Mouse (Mus musculus) embryonic facial prominence, embryonic 15.5 days (tissue): Measurements from ENCODE around the gene Rhov. TPM values are rescaled to one million over a fixed set of nuclear protein-coding genes. Genes with fewer than 3 reads are reported as not detected.
A peak's percentile ranks its signal among the peaks of the same experiment; 100 is the strongest.

ENCODE experiments used
- ATAC-seq: fragments of 200-750 bp; cut with Nextera tagmentation; 2 replicates; pipeline ENCODE4 v1.8.0; 2017; ENCODE audit warnings: low read depth, moderate TSS enrichment; ENCODE audit not compliant: insufficient number of reproducible peaks, low FRiP score, low TSS enrichment
- H3K27ac ChIP-seq: fragments of 300-500 bp; sonication (generic); replicated peaks from 2 replicates; pipeline ENCODE4 v1.5.1; 2015; ENCODE audit warnings: mild to moderate bottlenecking, inconsistent platforms
- H3K27me3 ChIP-seq: fragments of 300-500 bp; sonication (generic); 2 replicates; pipeline ENCODE4 v1.6.1; 2015; ENCODE audit warnings: inconsistent platforms
- H3K36me3 ChIP-seq: fragments of 300-500 bp; sonication (generic); 2 replicates; pipeline ENCODE4 v1.6.1; 2015; ENCODE audit warnings: mild to moderate bottlenecking, inconsistent platforms
- H3K4me1 ChIP-seq: fragments of 300-500 bp; sonication (generic); 2 replicates; pipeline ENCODE4 v1.6.1; 2015; ENCODE audit warnings: inconsistent platforms
- H3K4me2 ChIP-seq: fragments of 300-500 bp; sonication (generic); replicated peaks from 2 replicates; pipeline ENCODE4 v1.6.1; 2015; ENCODE audit warnings: mild to moderate bottlenecking, inconsistent platforms
- H3K4me3 ChIP-seq: fragments of 300-500 bp; sonication (generic); replicated peaks from 2 replicates; pipeline ENCODE4 v1.5.1; 2015; ENCODE audit warnings: mild to moderate bottlenecking, inconsistent platforms
- H3K9ac ChIP-seq: fragments of 300-500 bp; sonication (generic); 2 replicates; pipeline ENCODE4 v1.6.1; 2015; ENCODE audit warnings: inconsistent platforms
- H3K9me3 ChIP-seq: fragments of 300-500 bp; sonication (generic); replicated peaks from 2 replicates; pipeline ENCODE4 v1.6.1; 2016; ENCODE audit warnings: inconsistent platforms
- WGBS: fragments of 180-500 bp; shearing (Covaris S2); methylation state at CpG from one replicate; pipeline ENCODE4 v1.1.7; 2015; 5-methylcytosine and 5-hydroxymethylcytosine counted together
- polyA plus RNA-seq: library from polyadenylated mRNA; unstranded; fragments of >200 nt; fragmentation: Nextera tagmentation; extraction: Ambion mirVana; gene quantifications from 2 replicates; pipeline ENCODE4 v1.2.1, GENCODE M21; 2015

Gene Rhov
- 37.1 and 37.9 TPM in 2 replicates for polyA plus RNA-seq

DNA sequence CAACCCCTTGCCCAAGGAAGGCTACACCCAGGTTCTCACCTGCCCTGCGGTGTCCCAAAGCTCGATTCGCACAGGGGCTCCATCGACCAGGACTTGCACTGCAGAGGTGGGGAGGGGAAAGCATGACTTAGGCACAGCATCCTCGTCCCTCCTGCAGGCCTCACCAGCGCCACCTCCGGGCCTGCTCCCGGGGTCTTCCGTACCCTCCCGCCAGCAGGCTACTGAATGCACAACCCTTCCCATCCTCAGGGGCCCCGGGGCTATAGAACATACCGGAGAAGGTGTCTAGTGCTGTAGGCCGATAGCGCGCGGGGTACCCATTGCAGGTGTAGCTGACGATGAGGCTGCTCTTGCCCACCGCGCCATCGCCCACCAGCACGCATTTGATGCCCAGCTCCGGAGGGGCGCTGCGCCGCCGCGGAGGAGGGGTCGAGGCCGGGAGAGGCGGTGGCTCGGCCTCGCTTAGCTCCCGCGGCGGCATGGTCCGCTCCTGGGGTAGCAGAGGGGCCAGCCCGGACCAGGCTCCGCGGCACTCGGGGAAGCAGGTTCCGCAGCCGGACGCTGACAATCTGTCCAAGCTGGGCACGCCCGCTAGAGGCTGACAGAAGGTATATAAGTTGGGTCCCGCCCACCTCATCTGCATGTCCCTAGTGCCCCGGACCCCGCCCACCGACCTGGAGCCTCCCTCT is at the start of gene Rhov:
TSS of gene Rhov (minus strand) at position 630 of the 689 bp plus-strand sequence.
- peak within 1 kb of the TSS; percentile 62 for H3K4me3 ChIP-seq
- no peak within 1 kb of the TSS for H3K27ac ChIP-seq
- H3K9ac ChIP-seq: peak within 1 kb of the TSS; percentile 42
- under 1% methylated on average over 49 of the region's 49 CpGs for WGBS
- H3K9me3 ChIP-seq: no peaks in the 10 kb centered on the region
- H3K4me1 ChIP-seq: peaks cover 9% of the 10 kb centered on the region
- H3K4me2 ChIP-seq: peak within 1 kb of the TSS; percentile 99
- peaks cover 6% of the 10 kb centered on the region for H3K27me3 ChIP-seq
- ATAC-seq: peak; percentile 79
- no peaks in the 10 kb centered on the region for H3K36me3 ChIP-seq

DNA sequence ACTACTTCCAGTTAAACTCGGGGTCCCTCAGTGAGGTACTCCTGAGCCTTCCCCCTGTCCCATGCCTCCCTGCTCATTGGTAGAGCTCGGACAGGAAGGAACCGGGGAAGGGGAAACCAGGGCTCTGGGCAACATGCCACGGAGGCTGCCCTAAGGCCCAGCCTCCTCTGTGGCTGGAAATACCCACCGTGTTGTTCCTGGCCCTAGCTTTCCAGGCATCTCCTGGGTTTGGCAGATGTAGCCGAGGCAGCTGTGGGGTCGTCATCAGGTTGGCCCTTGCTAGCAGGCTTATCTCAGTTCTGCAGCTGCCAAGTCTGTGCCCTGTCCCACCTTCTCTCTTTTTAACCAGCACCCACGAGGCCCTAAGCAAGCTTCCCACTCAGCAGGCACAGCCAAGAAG is 49.5 kb upstream of the Rhov start:
- Histone ChIP-seq H3K9me3 (no peaks in the 10 kb centered on the region), H3K4me1 (peaks cover 41% of the 10 kb centered on the region), H3K27ac (no peak overlapping the region), H3K27me3 (peaks cover 55% of the 10 kb centered on the region), H3K9ac (no peak overlapping the region), H3K4me2 (no peak overlapping the region), H3K36me3 (no peaks in the 10 kb centered on the region), H3K4me3 (no peak overlapping the region)
- no peak for ATAC-seq
- 66% methylated on average over 8 of the region's 8 CpGs for WGBS

DNA sequence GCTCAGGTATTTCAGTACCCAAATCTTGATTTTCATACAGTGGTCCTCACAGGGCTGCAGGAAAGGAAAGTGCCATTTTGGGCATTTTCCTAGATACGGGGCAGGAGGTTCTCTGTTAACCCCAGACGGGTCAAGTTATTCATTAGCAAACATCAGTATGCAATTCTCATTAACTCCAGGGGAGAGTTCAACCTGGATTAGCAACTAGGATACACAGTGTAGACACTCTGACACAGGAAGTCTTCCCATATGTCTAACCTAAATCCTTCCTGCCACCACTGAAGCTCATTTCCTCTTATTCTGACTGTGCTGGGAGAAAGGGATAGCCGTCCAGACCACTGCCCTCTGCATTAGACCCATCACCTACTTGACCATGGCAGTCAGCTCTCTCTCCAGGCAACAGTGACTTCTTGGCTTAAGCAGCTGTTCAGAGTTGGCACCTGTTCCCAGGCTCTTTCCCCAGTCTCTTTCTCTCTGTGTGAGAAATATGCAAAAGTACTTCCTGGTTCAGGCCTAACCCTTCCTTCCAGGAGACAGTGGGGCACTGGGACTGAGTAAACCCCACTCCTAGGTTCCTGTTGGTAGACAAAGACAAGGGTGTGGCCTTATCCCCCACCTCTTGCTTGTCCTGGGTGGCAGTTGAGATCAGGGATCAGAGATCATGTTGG is 47.1 kb upstream of the Rhov start:
- Histone ChIP-seq H3K27ac (no peak overlapping the region), H3K4me1 (peaks cover 20% of the 10 kb centered on the region), H3K9ac (no peak overlapping the region), H3K36me3 (no peaks in the 10 kb centered on the region), H3K9me3 (no peaks in the 10 kb centered on the region), H3K4me3 (no peak overlapping the region), H3K27me3 (peaks cover 34% of the 10 kb centered on the region), H3K4me2 (no peak overlapping the region)
- ATAC-seq: no peak
- WGBS: 71% methylated on average over 3 of the region's 3 CpGs

DNA sequence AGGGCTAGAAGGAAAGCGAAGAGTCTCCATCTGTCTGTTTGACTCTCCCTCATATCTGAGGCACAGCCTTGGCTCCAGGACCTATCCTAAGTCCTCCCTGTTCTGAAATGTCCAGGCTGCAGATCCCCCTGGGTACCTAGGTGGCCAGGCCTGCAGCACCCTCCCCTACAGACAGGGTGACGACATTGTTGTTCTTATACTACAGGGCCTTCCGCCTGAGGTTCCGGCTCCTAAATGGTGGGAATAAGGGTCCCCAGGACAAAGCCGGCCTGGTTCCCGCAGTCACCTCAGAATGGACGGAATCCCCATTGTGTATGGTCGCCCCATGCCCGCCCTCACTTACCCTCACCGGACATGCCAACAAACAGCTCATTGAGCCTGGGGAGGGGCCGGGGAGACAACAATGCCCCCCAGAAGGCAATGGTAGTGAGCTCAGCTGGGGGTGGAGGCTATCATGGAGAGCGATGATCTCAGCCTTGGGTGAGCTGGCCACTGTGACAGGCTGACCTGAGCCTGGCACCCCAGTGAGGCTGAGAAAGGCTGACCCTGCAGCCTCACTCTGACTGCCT is 43.8 kb upstream of the Rhov start:
- Histone ChIP-seq H3K4me1 (no peaks in the 10 kb centered on the region), H3K9ac (no peak overlapping the region), H3K27ac (no peak overlapping the region), H3K4me2 (no peak overlapping the region), H3K9me3 (no peaks in the 10 kb centered on the region), H3K36me3 (no peaks in the 10 kb centered on the region), H3K27me3 (0 out of 2 replicates have a peak, but pooled peaks cover 2% of the 10 kb centered on the region), H3K4me3 (no peak overlapping the region)
- 62% methylated on average over 12 of the region's 12 CpGs for WGBS
- ATAC-seq: no peak

DNA sequence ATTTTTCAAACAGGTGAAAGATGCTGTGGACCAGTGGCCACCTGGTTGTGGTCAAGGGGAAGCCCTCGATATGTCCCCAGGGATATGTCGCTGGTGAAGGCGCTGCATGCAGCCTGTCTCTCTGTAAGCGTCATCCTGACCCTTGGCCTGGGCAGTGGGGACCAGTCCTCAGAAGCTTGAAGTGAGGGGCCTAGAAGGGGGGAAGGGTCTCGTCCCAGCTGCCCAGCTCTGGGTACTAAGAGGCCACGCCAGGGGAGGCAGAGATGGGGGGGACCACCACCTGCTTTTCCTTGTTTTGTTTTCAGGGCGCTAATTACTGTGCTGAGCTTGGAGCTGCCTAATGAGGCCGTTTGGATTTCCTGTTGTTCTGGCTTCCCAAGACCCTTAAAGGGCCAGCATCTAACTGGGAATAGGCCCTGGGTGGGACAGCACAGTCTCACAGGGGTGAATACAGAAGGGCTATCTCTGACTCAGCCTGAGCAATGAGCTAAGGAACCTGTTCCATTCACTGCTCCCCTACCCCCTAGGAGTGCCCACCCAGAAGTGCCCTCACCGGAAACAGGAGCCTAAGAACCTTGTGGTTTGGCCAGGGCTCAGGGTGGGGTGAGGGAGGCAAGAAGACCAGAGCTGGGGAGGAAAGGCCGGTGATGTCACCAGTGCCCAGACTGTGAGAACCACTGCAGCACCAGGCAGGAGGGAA is 42.9 kb upstream of the Rhov start:
- WGBS: 17% methylated on average over 10 of the region's 10 CpGs
- no peak overlapping the region for H3K4me2 ChIP-seq
- no peak for ATAC-seq
- H3K4me3 ChIP-seq: no peak overlapping the region
- H3K36me3 ChIP-seq: no peaks in the 10 kb centered on the region
- H3K4me1 ChIP-seq: no peaks in the 10 kb centered on the region
- no peaks in the 10 kb centered on the region for H3K9me3 ChIP-seq
- no peak overlapping the region for H3K27ac ChIP-seq
- H3K27me3 ChIP-seq: 0 out of 2 replicates have a peak, but pooled peaks cover 2% of the 10 kb centered on the region
- no peak overlapping the region for H3K9ac ChIP-seq

DNA sequence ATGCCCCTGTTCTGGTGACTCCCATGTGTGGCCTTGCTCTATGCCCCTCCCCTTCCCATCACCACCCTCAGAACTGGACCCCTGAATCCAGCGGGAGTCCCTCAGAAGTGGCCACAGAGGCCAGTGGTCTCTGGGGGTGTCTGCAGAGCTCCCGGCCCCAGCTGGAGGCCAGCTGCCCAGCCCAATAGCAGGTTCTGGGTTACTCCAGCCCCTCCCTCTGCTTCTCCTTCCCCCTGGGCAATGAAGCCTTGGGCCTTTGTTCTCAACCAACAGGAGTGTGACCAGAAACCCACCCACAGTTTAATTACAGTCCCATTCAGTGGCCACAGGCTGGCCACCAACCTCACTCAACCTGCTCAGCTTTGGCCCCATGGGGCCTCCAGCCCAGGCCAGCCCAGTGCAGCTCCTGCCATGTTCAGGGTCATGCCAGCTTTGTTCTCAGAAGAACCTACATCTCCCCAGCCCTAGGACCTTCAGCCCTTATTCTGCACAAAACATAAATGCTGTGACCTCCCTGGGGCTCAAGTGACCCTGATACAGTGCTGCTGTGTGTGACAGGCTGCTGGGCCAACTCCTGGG is 41.4 kb upstream of the Rhov start:
- H3K9ac ChIP-seq: no peak overlapping the region
- H3K27me3 ChIP-seq: 0 out of 2 replicates have a peak, but pooled peaks cover 2% of the 10 kb centered on the region
- 31% methylated on average over 2 of the region's 2 CpGs for WGBS
- no peaks in the 10 kb centered on the region for H3K36me3 ChIP-seq
- no peak overlapping the region for H3K4me3 ChIP-seq
- H3K4me1 ChIP-seq: no peaks in the 10 kb centered on the region
- no peak overlapping the region for H3K4me2 ChIP-seq
- H3K27ac ChIP-seq: no peak overlapping the region
- ATAC-seq: no peak
- H3K9me3 ChIP-seq: no peaks in the 10 kb centered on the region

DNA sequence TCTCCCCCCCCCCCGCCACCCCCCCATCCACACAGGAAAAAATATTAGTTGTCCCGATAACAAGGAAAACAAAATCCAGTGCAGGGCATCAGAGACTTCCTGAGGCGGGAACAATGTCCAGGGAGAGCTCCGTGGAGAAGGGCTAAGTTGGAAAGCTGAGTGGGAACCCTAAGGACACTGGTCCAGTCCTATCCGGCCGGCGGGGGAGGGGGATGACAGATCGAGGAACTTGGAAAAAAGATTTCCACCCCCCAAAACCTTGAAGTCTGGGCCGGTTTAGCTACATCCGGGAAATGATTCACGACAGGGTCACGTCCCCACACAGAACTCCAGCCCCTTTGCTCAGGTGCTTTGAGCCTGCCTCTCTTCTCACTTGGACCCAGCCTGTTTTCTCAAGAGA is 40.5 kb upstream of the Rhov start:
- no peak overlapping the region for H3K4me3 ChIP-seq
- H3K36me3 ChIP-seq: no peaks in the 10 kb centered on the region
- H3K27me3 ChIP-seq: 0 out of 2 replicates have a peak, but pooled peaks cover 2% of the 10 kb centered on the region
- no peak overlapping the region for H3K4me2 ChIP-seq
- WGBS: 37% methylated on average over 12 of the region's 12 CpGs
- H3K9me3 ChIP-seq: no peaks in the 10 kb centered on the region
- no peaks in the 10 kb centered on the region for H3K4me1 ChIP-seq
- H3K27ac ChIP-seq: no peak overlapping the region
- no peak for ATAC-seq
- no peak overlapping the region for H3K9ac ChIP-seq

DNA sequence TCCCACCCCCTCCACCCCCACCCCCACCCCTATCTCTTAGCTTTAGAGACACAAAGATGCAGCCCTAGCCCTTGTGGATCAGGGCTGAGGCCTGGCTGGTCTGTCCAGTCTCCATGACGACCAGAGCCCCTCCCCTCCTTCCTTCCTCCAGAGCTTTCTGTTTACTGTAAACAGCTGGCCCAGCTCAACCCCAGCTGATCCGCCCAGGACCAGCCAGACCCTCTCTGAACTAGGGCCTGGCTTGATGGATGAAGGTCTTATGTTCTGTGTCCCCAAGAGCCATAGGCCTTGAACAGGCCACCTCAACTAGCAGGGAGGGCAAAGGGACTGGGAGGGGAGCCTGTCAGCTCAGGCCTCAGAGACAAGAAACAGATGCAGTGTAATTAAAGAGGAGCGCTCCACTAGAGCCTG is 33.7 kb upstream of the Rhov start:
- H3K4me1 ChIP-seq: peaks cover 23% of the 10 kb centered on the region
- no peak overlapping the region for H3K27ac ChIP-seq
- peak; percentile 24; the same call in 1 of the 2 replicates for ATAC-seq
- no peak overlapping the region for H3K4me3 ChIP-seq
- no peaks in the 10 kb centered on the region for H3K27me3 ChIP-seq
- H3K9ac ChIP-seq: no peak overlapping the region
- WGBS: 27% methylated on average over 3 of the region's 3 CpGs
- no peaks in the 10 kb centered on the region for H3K9me3 ChIP-seq
- no peak overlapping the region for H3K4me2 ChIP-seq
- no peaks in the 10 kb centered on the region for H3K36me3 ChIP-seq

DNA sequence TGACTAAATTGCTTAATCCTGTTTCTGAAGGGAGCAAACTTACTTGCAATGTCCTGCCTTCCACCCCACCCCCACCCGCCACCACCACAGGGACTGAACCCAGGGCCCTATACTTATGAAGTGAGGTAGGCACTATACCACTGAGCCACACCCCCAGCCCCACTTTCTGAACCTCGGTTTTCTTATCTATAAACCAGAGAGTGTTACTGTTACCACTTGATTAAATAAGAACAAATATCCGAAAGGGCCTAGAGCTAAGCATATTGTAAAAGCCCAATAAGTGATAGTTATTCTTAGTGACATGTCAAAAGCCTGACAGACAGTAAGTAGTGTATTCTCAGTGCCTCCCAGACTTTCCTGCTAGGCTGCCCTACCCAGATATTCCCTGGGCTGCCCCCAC is 33.3 kb upstream of the Rhov start:
- peaks cover 27% of the 10 kb centered on the region for H3K4me1 ChIP-seq
- H3K9me3 ChIP-seq: no peaks in the 10 kb centered on the region
- H3K36me3 ChIP-seq: peaks cover 4% of the 10 kb centered on the region; the same call in 1 of the 2 replicates
- no peak overlapping the region for H3K27ac ChIP-seq
- no peak overlapping the region for H3K9ac ChIP-seq
- 54% methylated on average over 3 of the region's 3 CpGs for WGBS
- no peak overlapping the region for H3K4me3 ChIP-seq
- ATAC-seq: no peak
- no peak overlapping the region for H3K4me2 ChIP-seq
- no peaks in the 10 kb centered on the region for H3K27me3 ChIP-seq

DNA sequence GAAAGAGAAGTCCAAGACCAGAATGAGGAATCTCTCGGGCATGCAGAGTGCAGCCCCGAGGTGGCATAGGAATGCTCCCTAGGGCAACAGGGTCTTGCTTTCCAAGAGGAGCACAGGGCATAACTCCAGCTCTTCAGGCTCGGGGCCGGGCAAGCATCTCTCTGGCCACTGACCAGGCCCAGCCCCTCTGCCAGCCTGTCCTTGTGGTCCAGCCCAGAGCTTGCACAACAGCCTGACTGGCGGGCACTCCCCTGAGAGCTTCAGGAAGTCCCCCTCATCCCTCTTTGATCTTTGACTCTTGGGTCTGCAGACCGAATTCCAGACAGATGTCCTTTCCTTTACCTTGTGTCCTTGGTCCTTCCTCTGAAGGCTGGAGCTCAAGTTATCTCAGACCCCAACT is 31.8 kb upstream of the Rhov start:
- H3K4me2 ChIP-seq: no peak overlapping the region
- 62% methylated on average over 6 of the region's 6 CpGs for WGBS
- peaks cover 15% of the 10 kb centered on the region for H3K36me3 ChIP-seq
- ATAC-seq: no peak
- H3K4me3 ChIP-seq: no peak overlapping the region
- H3K9me3 ChIP-seq: no peaks in the 10 kb centered on the region
- H3K27ac ChIP-seq: no peak overlapping the region
- no peak overlapping the region for H3K9ac ChIP-seq
- H3K4me1 ChIP-seq: peaks cover 29% of the 10 kb centered on the region
- H3K27me3 ChIP-seq: no peaks in the 10 kb centered on the region
